Mouse (Mus musculus): ENCODE data around the gene Hacd2.

Hacd2 gene

GRCm38 (mm10) chr16:35006251-35006650 lies 16.0 kb upstream of the Hacd2 start:
- CTCF ChIA-PET: no interaction called here

- CTCF ChIA-PET: no interaction called here
Observed at GRCm38 (mm10) chr16:35007361-35007760, 14.9 kb upstream of the Hacd2 start.

GRCm38 (mm10) chr16:35008447-35008846 lies 13.8 kb upstream of the Hacd2 start:
- CTCF ChIA-PET: no interaction called here

GRCm38 (mm10) chr16:35013501-35013900 lies 8.7 kb upstream of the Hacd2 start:
- CTCF ChIA-PET: no interaction called here

GRCm38 (mm10) chr16:35016491-35016890 lies 5.7 kb upstream of the Hacd2 start:
- CTCF ChIA-PET: no interaction called here

GRCm38 (mm10) chr16:35018470-35018974 lies 3.7 kb upstream of the Hacd2 start:
- CTCF ChIA-PET: interaction anchor here (0.7 kb wide), 1 partner anchor 70 kb away, joined by 3 read pairs; no protein-coding TSS in a partner anchor

GRCm38 (mm10) chr16:35021903-35022241 lies 356 bp upstream of the Hacd2 start:
- CTCF ChIA-PET: no interaction called here

- CTCF ChIA-PET: no interaction called here
Observed at GRCm38 (mm10) chr16:35023138-35023735, 1.0 kb downstream of the Hacd2 start.

GRCm38 (mm10) chr16:35024300-35024699 lies 2.1 kb downstream of the Hacd2 start:
- CTCF ChIA-PET: no interaction called here

GRCm38 (mm10) chr16:35025347-35025746 lies 3.1 kb downstream of the Hacd2 start:
- CTCF ChIA-PET: no interaction called here

- CTCF ChIA-PET: no interaction called here
Observed at GRCm38 (mm10) chr16:35033241-35033640, 11.0 kb downstream of the Hacd2 start.

GRCm38 (mm10) chr16:35033809-35034577 lies 11.8 kb downstream of the Hacd2 start:
- CTCF ChIA-PET: no interaction called here

GRCm38 (mm10) chr16:35034971-35035370 lies 12.7 kb downstream of the Hacd2 start:
- CTCF ChIA-PET: no interaction called here

GRCm38 (mm10) chr16:35036754-35037153 lies 14.5 kb downstream of the Hacd2 start:
- CTCF ChIA-PET: no interaction called here

GRCm38 (mm10) chr16:35038343-35039057 lies 16.3 kb downstream of the Hacd2 start:
- CTCF ChIA-PET: no interaction called here

- CTCF ChIA-PET: no interaction called here
Observed at GRCm38 (mm10) chr16:35040154-35040553, 17.9 kb downstream of the Hacd2 start.

GRCm38 (mm10) chr16:35041001-35041400 lies 18.8 kb downstream of the Hacd2 start:
- CTCF ChIA-PET: no interaction called here

- CTCF ChIA-PET: no interaction called here
Observed at GRCm38 (mm10) chr16:35046081-35046775, 24.0 kb downstream of the Hacd2 start.

GRCm38 (mm10) chr16:35047272-35047969 lies 25.2 kb downstream of the Hacd2 start:
- CTCF ChIA-PET: no interaction called here

GRCm38 (mm10) chr16:35051066-35051465 lies 28.8 kb downstream of the Hacd2 start:
- CTCF ChIA-PET: interaction anchor here (0.6 kb wide), 1 partner anchor 19 kb away, joined by 3 read pairs; no protein-coding TSS in a partner anchor

- CTCF ChIA-PET: no interaction called here
Observed at GRCm38 (mm10) chr16:35052191-35052590, 30.0 kb downstream of the Hacd2 start.
